Mouse (Mus musculus) MEL (cell line): Measurements from ENCODE around the gene Slc25a5. TPM values are rescaled to one million over a fixed set of nuclear protein-coding genes. Genes with fewer than 3 reads are reported as not detected.

Experiments used
- DNase-seq: peaks from one replicate; pipeline ENCODE4 v3.0.0; 2011; ENCODE audit warnings: low read depth, low spot score
- H3K27ac ChIP-seq: 2 replicates; pipeline ENCODE4 v1.5.1; 2012; ENCODE audit warnings: low read depth, mild to moderate bottlenecking, control low read depth, low read length, moderate library complexity; ENCODE audit not compliant: control insufficient read depth
- H3K27me3 ChIP-seq, 2 experiments: fragments of 150-350 bp in 1 of 2; sonication (generic) in 1 of 2; 2 replicates each; pipeline ENCODE4 v1.6.1; 2012; ENCODE audit warnings: low read length in 2 of 2, mild to moderate bottlenecking in 2 of 2, improper control_type of control experiment in 1 of 2, moderate library complexity in 1 of 2; ENCODE audit not compliant: insufficient read depth in 2 of 2, control insufficient read depth in 1 of 2
- H3K36me3 ChIP-seq, 2 experiments: 2 replicates each; pipeline ENCODE4 v1.6.1; 2012 to 2014; ENCODE audit warnings: low read length in 2 of 2, improper control_type of control experiment in 1 of 2, inconsistent platforms in 1 of 2, mild to moderate bottlenecking in 1 of 2; ENCODE audit not compliant: insufficient read depth in 2 of 2, control insufficient read depth in 1 of 2
- H3K4me1 ChIP-seq, 2 experiments: fragments of 150-350 bp in 1 of 2; sonication (generic) in 1 of 2; 2 replicates each; pipeline ENCODE4 v1.6.1; 2012; ENCODE audit warnings: low read length in 2 of 2, improper control_type of control experiment in 1 of 2, mild to moderate bottlenecking in 1 of 2; ENCODE audit not compliant: insufficient read depth in 2 of 2, control insufficient read depth in 1 of 2
- H3K4me3 ChIP-seq, 2 experiments: fragments of 150-350 bp in 1 of 2; sonication (generic) in 1 of 2; 2 replicates each; pipeline ENCODE4 v1.5.1; 2012; ENCODE audit warnings: low read depth in 2 of 2, low read length in 2 of 2, mild to moderate bottlenecking in 2 of 2, moderate library complexity in 2 of 2, control low read depth in 1 of 2, improper control_type of control experiment in 1 of 2; ENCODE audit not compliant: control insufficient read depth in 1 of 2, insufficient read depth in 1 of 2
- H3K79me2 ChIP-seq: 2 replicates; pipeline ENCODE4 v1.6.1; 2012; ENCODE audit warnings: mild to moderate bottlenecking, low read length, moderate library complexity; ENCODE audit not compliant: control insufficient read depth, poor library complexity, insufficient read depth
- H3K9ac ChIP-seq: 2 replicates; pipeline ENCODE4 v1.6.1; 2012; ENCODE audit warnings: low read depth, mild to moderate bottlenecking, control low read depth, low read length, moderate library complexity; ENCODE audit not compliant: control insufficient read depth, poor library complexity, severe bottlenecking
- H3K9me3 ChIP-seq: fragments of 150-350 bp; sonication (generic); replicated peaks from 2 replicates; pipeline ENCODE4 v1.6.1; 2012; ENCODE audit warnings: mild to moderate bottlenecking, low read length, improper control_type of control experiment, moderate library complexity; ENCODE audit not compliant: insufficient read depth
- CHD1 ChIP-seq: IDR thresholded peaks from 2 replicates; pipeline ENCODE4 v1.6.1; 2012; ENCODE audit warnings: low read depth, mild to moderate bottlenecking, inconsistent platforms, low read length, improper control_type of control experiment
- CHD2 ChIP-seq: IDR thresholded peaks from 2 replicates; pipeline ENCODE4 v1.6.1; 2011; ENCODE audit warnings: low read length, improper control_type of control experiment
- CTCF ChIP-seq, 3 experiments: IDR thresholded peaks in 2 of 3; conservative IDR thresholded peaks in 1 of 3; 2 replicates each; pipeline ENCODE4 v1.5.1; 2011 to 2012; ENCODE audit warnings: low read length in 3 of 3, low read depth in 2 of 3, mild to moderate bottlenecking in 2 of 3, improper control_type of control experiment in 1 of 3, inconsistent platforms in 1 of 3, mixed read lengths in 1 of 3, moderate library complexity in 1 of 3; ENCODE audit not compliant: control insufficient read depth in 1 of 3, insufficient read depth in 1 of 3, poor library complexity in 1 of 3, severe bottlenecking in 1 of 3
- E2F4 ChIP-seq: IDR thresholded peaks from 2 replicates; pipeline ENCODE4 v1.6.1; 2011; ENCODE audit warnings: low read depth, low read length, improper control_type of control experiment, borderline replicate concordance
- ELF1 ChIP-seq: IDR thresholded peaks from 2 replicates; pipeline ENCODE4 v1.6.1; 2014; ENCODE audit warnings: low read depth, mild to moderate bottlenecking, inconsistent platforms, low read length, improper control_type of control experiment, moderate library complexity
- ETS1 ChIP-seq: IDR thresholded peaks from 2 replicates; pipeline ENCODE4 v1.6.1; 2012; ENCODE audit warnings: low read depth, mild to moderate bottlenecking, inconsistent platforms, low read length, improper control_type of control experiment, moderate library complexity
- GABPA ChIP-seq: IDR thresholded peaks from 2 replicates; pipeline ENCODE4 v1.6.1; 2012; ENCODE audit warnings: low read depth, mild to moderate bottlenecking, inconsistent platforms, low read length, improper control_type of control experiment, moderate library complexity
- HCFC1 ChIP-seq: IDR thresholded peaks from 2 replicates; pipeline ENCODE4 v1.6.1; 2012; ENCODE audit warnings: low read depth, mild to moderate bottlenecking, inconsistent platforms, low read length, improper control_type of control experiment, moderate library complexity
- MAX ChIP-seq: IDR thresholded peaks from 2 replicates; pipeline ENCODE4 v1.6.1; 2011; ENCODE audit warnings: low read length, improper control_type of control experiment
- MYB ChIP-seq: IDR thresholded peaks from 2 replicates; pipeline ENCODE4 v1.6.1; 2011; ENCODE audit warnings: mild to moderate bottlenecking, low read depth, low read length, improper control_type of control experiment
- MYC ChIP-seq: IDR thresholded peaks from 2 replicates; pipeline ENCODE4 v1.6.1; 2011; ENCODE audit warnings: low read depth, mild to moderate bottlenecking, low read length, improper control_type of control experiment, moderate library complexity
- NELFE ChIP-seq: IDR thresholded peaks from 2 replicates; pipeline ENCODE4 v1.6.1; 2011; ENCODE audit warnings: low read depth, low read length, improper control_type of control experiment
- NRF1 ChIP-seq: IDR thresholded peaks from 2 replicates; pipeline ENCODE4 v1.6.1; 2014; ENCODE audit warnings: low read depth, mild to moderate bottlenecking, inconsistent platforms, low read length, improper control_type of control experiment, moderate library complexity; ENCODE audit not compliant: poor library complexity, insufficient read depth, severe bottlenecking
- POLR2A ChIP-seq, 2 experiments: IDR thresholded peaks; 2 replicates each; pipeline ENCODE4 v1.6.1; 2011 to 2012; ENCODE audit warnings: low read length in 2 of 2, mild to moderate bottlenecking in 2 of 2, control low read depth in 1 of 2, improper control_type of control experiment in 1 of 2, low read depth in 1 of 2, moderate library complexity in 1 of 2; ENCODE audit not compliant: control insufficient read depth in 1 of 2, insufficient read depth in 1 of 2, poor library complexity in 1 of 2
- POLR2AphosphoS2 ChIP-seq: IDR thresholded peaks from 2 replicates; pipeline ENCODE4 v1.6.1; 2011; ENCODE audit warnings: low read length, improper control_type of control experiment
- RCOR1 ChIP-seq: IDR thresholded peaks from 2 replicates; pipeline ENCODE4 v1.6.1; 2012; ENCODE audit warnings: low read depth, mild to moderate bottlenecking, inconsistent platforms, low read length, improper control_type of control experiment
- SIN3A ChIP-seq: IDR thresholded peaks from 2 replicates; pipeline ENCODE4 v1.6.1; 2012; ENCODE audit warnings: low read length, improper control_type of control experiment, inconsistent platforms
- SMC3 ChIP-seq: IDR thresholded peaks from 2 replicates; pipeline ENCODE4 v1.6.1; 2011; ENCODE audit warnings: low read depth, low read length, improper control_type of control experiment
- TAL1 ChIP-seq: IDR thresholded peaks from 2 replicates; pipeline ENCODE4 v1.6.1; 2012; ENCODE audit warnings: mild to moderate bottlenecking, inconsistent platforms, low read length, moderate library complexity, mixed read lengths
- TBP ChIP-seq: IDR thresholded peaks from 2 replicates; pipeline ENCODE4 v1.8.0; 2011; ENCODE audit warnings: low read depth, low read length, improper control_type of control experiment
- ZC3H11A ChIP-seq: IDR thresholded peaks from 2 replicates; pipeline ENCODE4 v1.6.1; 2012; ENCODE audit warnings: low read depth, mild to moderate bottlenecking, inconsistent platforms, low read length, improper control_type of control experiment
- ZNF384 ChIP-seq: IDR thresholded peaks from 2 replicates; pipeline ENCODE4 v1.6.1; 2012; ENCODE audit warnings: low read depth, mild to moderate bottlenecking, inconsistent platforms, low read length, improper control_type of control experiment
- polyA plus RNA-seq, 2 experiments: library from polyadenylated mRNA; stranded (reverse) in 1 of 2; unstranded in 1 of 2; fragments of >175 nt in 1 of 2; fragments of >200 nt in 1 of 2; gene quantifications; 2 replicates each; pipeline versions ENCODE4 v1.2.1 to v1.2.4; 2012; ENCODE audit warnings: low replicate concordance in 2 of 2, low read depth in 1 of 2; ENCODE audit not compliant: insufficient read length in 2 of 2, insufficient read depth in 1 of 2, missing spikeins in 1 of 2
- total RNA-seq: library from RNA; depleted of rRNA; stranded (reverse); fragments of 300-350 nt; gene quantifications from 2 replicates; pipeline ENCODE4 v1.2.3, GENCODE M21; 2012

The Slc25a5 gene
- total and polyA plus RNA-seq, 3 experiments: 263 to 1,006 (median 704) TPM

- no peak for TF ChIP-seq SIN3A
- no peak for TF ChIP-seq NRF1
- peak; percentile 13; the same call in 1 of the 2 replicates for TF ChIP-seq TAL1
- TF ChIP-seq CHD2: no peak
- no peak for TF ChIP-seq ZC3H11A
- peak; percentile 49; the same call in 1 of the 2 replicates for TF ChIP-seq MYC
- TF ChIP-seq E2F4: no peak
- peak; percentile 60 for TF ChIP-seq POLR2AphosphoS2
- TF ChIP-seq CHD1: no peak
- peak; percentile 46 for TF ChIP-seq NELFE
- TF ChIP-seq TBP: peak; percentile 63
- TF ChIP-seq HCFC1: peak; percentile 76
- TF ChIP-seq GABPA: no peak
- TF ChIP-seq ETS1: no peak
- TF ChIP-seq CTCF (IDR thresholded peaks at IDR 0.05 in 2 of 3, conservative IDR thresholded peaks at IDR 0.05 in 1 of 3; ENCODE audit: control insufficient read depth in 1 of 3, insufficient read depth in 1 of 3, low read depth in 2 of 3, low read length in 3 of 3, poor library complexity in 1 of 3, severe bottlenecking in 1 of 3): peak; percentile 41 to 69 (median 67)
- peak; percentile 23 to 79; a peak in 2 of 4 replicates for TF ChIP-seq POLR2A (IDR thresholded peaks at IDR 0.05; ENCODE audit: control insufficient read depth in 1 of 2, insufficient read depth in 1 of 2, low read depth in 1 of 2, low read length in 2 of 2, poor library complexity in 1 of 2)
- TF ChIP-seq ELF1: peak; percentile 40; the same call in 1 of the 2 replicates
- TF ChIP-seq SMC3: no peak; the same call in 1 of the 2 replicates
- no peak for TF ChIP-seq MYB
- peak; percentile 53 for TF ChIP-seq MAX
- TF ChIP-seq RCOR1: no peak
- no peak for TF ChIP-seq ZNF384
- peak; percentile 94 for DNase-seq
- Histone ChIP-seq H3K9me3 (no peaks in the 10 kb centered on the region), H3K36me3 (peaks cover 0 to 2% of the 10 kb centered on the region in 2 experiments; a peak in 2 of 4 replicates), H3K27me3 (no peaks in the 10 kb centered on the region), H3K4me1 (peaks cover 0 to 10% of the 10 kb centered on the region in 2 experiments; a peak in 2 of 4 replicates), H3K79me2 (no peaks in the 10 kb centered on the region), H3K9ac (peak overlapping the region; percentile 85), H3K27ac (peak overlapping the region; percentile 97), H3K4me3 (peak overlapping the region; percentile 65 to 69)
Observed at GRCm38 (mm10) chrX:36807360-36808317, 12.2 kb downstream of the Slc25a5 start.
